Mouse (Mus musculus) central nervous system, embryonic 11.5 days (tissue): ENCODE results near the gene Rnf182. TPM values are rescaled to one million over a fixed set of nuclear protein-coding genes. Genes with fewer than 3 reads are reported as not detected.

Experiments used
- polyA plus RNA-seq: library from polyadenylated mRNA; depleted of rRNA; stranded (reverse); fragments of >200 nt; gene quantifications from 2 replicates; pipeline ENCODE4 v1.2.3, GENCODE M21; 2012; rRNA removed

The Rnf182 gene
- 4.9 and 6.6 TPM in 2 replicates for polyA plus RNA-seq

DNA sequence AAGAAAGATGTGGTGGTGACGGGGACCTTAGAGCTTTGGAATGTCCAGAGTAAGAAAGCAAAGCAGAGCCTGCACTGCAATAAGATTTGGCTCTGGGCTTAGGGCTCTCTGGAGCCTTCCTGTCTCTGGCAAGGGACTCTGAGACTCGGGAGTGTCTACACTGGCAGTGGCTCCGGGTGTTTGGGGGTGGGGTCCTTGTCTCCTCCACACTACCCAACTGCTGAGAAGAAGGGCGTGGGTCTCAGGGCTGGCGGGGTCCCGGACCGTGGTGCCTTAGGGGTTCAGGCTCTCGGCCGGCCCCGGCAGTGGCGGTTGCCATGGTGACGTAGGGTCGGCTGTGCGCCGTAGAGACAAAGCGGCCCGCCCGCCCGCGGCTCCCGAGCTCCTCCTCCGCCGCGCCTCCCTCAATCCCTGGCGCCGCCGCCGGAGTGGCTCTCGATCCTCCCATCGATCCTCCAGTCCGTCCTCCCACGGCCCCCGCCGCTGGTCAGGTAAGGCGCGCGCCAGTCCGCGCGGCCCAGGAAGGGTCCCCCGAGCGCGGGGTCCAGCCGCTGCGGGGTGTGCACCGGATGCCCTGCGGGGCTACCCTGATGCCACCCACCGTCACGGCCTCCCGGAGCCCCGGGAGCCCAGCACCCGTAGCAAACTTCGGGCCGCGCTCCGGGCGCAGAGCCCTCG lies at the start of gene Rnf182:
Gene Rnf182, plus strand, starts transcription at position 134 of the 678 bp plus-strand sequence.

Other genes with a start within 250 kb of the Rnf182 start
- gene Nol7, start 217.3 kb upstream of the Rnf182 start, polyA plus RNA-seq: 124 and 215 TPM in 2 replicates
- 26.4 and 43.2 TPM in 2 replicates for gene Ranbp9, start 134.4 kb upstream of the Rnf182 start, polyA plus RNA-seq
- gene Mcur1, start 55.5 kb upstream of the Rnf182 start, polyA plus RNA-seq: 12.1 and 15.0 TPM in 2 replicates
- gene Cd83, start 169.1 kb downstream of the Rnf182 start, polyA plus RNA-seq: 1.6 and 5.2 TPM in 2 replicates